Mouse (Mus musculus) midbrain, embryonic 14.5 days (tissue): Measurements from ENCODE around the gene Chd8. TPM values are rescaled to one million over a fixed set of nuclear protein-coding genes. Genes with fewer than 3 reads are reported as not detected.

Source experiments
- ATAC-seq: fragments of 200-750 bp; cut with Nextera tagmentation; 2 replicates; pipeline ENCODE4 v1.8.0; 2017; ENCODE audit warnings: moderate number of reproducible peaks, moderate library complexity; ENCODE audit not compliant: low FRiP score, low TSS enrichment
- DNase-seq: peaks from one replicate; pipeline ENCODE4 v3.0.0-alpha.2; 2015
- H3K27ac ChIP-seq: fragments of 300-500 bp; sonication (generic); replicated peaks from 2 replicates; pipeline ENCODE4 v1.5.1; 2014; ENCODE audit warnings: mild to moderate bottlenecking, low read depth, low read length, moderate library complexity
- H3K27me3 ChIP-seq: fragments of 300-500 bp; sonication (generic); 2 replicates; pipeline ENCODE4 v1.6.1; 2014; ENCODE audit warnings: low read length, control low read depth, mixed read lengths; ENCODE audit not compliant: control insufficient read depth, insufficient read depth
- H3K36me3 ChIP-seq: fragments of 300-500 bp; sonication (generic); 2 replicates; pipeline ENCODE4 v1.6.1; 2014; ENCODE audit warnings: low read length, control low read depth; ENCODE audit not compliant: control insufficient read depth, insufficient read depth
- H3K4me1 ChIP-seq: fragments of 300-500 bp; sonication (generic); 2 replicates; pipeline ENCODE4 v1.6.1; 2014; ENCODE audit warnings: mild to moderate bottlenecking, antibody characterized with exemption, low read length, control low read depth; ENCODE audit not compliant: control insufficient read depth, insufficient read depth
- H3K4me2 ChIP-seq: fragments of 300-500 bp; sonication (generic); 2 replicates; pipeline ENCODE4 v1.6.1; 2014; ENCODE audit warnings: mild to moderate bottlenecking, low read length, moderate library complexity
- H3K4me3 ChIP-seq: fragments of 300-500 bp; sonication (generic); replicated peaks from 2 replicates; pipeline ENCODE4 v1.5.1; 2014; ENCODE audit warnings: low read depth, low read length
- H3K9ac ChIP-seq: fragments of 300-500 bp; sonication (generic); replicated peaks from 2 replicates; pipeline ENCODE4 v1.6.1; 2014; ENCODE audit warnings: mild to moderate bottlenecking, low read length, moderate library complexity
- H3K9me3 ChIP-seq: fragments of 300-500 bp; sonication (generic); 2 replicates; pipeline ENCODE4 v1.6.1; 2016; ENCODE audit warnings: low read length, control low read depth, mixed read lengths; ENCODE audit not compliant: control insufficient read depth
- WGBS: fragments of 180-500 bp; shearing (Covaris S2); extraction: QIAGEN DNeasy Blood & Tissue Kit; methylation state at CpG from one replicate; pipeline ENCODE4 v1.1.7; 2014; 5-methylcytosine and 5-hydroxymethylcytosine counted together
- polyA plus RNA-seq: library from polyadenylated mRNA; unstranded; fragments of >200 nt; fragmentation: Nextera tagmentation; extraction: Ambion mirVana; gene quantifications from 2 replicates; pipeline ENCODE4 v1.2.1, GENCODE M21; 2014

Chd8 gene
- polyA plus RNA-seq, 1 experiment from 2014 or later = 53.4 TPM

DNA sequence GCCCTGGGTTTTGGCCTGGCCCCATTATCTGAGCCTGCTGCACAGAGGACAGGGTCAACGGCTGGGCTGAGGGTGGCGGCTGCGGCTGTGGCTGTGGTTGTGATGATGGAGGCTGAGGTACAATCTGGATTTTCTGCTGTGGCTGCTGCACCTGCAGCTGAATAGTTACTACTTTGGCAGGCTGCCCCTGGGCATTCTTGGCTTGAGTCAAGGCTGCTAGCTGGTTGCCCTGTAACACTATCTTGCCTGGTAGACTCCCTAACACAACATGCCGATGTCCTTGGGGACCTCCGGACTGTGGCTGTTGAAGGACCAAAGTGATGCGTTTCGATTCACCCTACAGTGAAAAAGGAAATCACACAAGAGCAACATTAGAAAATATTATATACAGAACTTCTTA, 22.4 kb downstream of the Chd8 start:
- no peak overlapping the region for H3K4me2 ChIP-seq
- no peaks in the 10 kb centered on the region for H3K4me1 ChIP-seq
- no peak overlapping the region for H3K9ac ChIP-seq
- H3K27me3 ChIP-seq = no peaks in the 10 kb centered on the region
- DNase-seq = no peak
- no peak for ATAC-seq
- peaks cover 66% of the 10 kb centered on the region for H3K36me3 ChIP-seq
- no peak overlapping the region for H3K4me3 ChIP-seq
- WGBS = 97% methylated on average over 7 of the region's 7 CpGs
- no peak overlapping the region for H3K27ac ChIP-seq
- H3K9me3 ChIP-seq = no peaks in the 10 kb centered on the region

DNA sequence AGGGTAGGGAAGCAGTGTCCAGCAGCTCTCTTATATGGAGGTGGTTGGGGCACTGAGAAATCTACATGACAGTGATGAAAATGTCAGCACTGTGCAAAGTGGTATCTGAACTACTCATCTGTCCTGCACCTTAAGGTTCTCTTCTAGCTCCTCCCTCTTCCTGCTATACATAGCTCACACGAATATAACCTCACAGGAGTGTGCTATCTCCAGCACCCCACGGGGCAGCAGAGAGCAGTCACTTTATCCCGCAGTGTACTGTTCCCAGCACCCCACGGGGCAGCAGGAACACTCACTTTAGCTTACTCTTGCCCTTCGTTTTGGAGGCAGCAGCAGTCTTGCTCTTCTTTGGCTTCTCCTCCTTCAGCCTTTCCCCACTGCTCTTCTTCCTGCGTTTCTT, 25.3 kb downstream of the Chd8 start:
- no peaks in the 10 kb centered on the region for H3K4me1 ChIP-seq
- H3K4me2 ChIP-seq = no peak overlapping the region
- ATAC-seq (no peak), DNase-seq (no peak)
- H3K27ac ChIP-seq = no peak overlapping the region
- no peaks in the 10 kb centered on the region for H3K27me3 ChIP-seq
- H3K9ac ChIP-seq = no peak overlapping the region
- no peak overlapping the region for H3K4me3 ChIP-seq
- WGBS = 88% methylated on average over 6 of the region's 6 CpGs
- H3K36me3 ChIP-seq = peaks cover 93% of the 10 kb centered on the region
- H3K9me3 ChIP-seq = no peaks in the 10 kb centered on the region

DNA sequence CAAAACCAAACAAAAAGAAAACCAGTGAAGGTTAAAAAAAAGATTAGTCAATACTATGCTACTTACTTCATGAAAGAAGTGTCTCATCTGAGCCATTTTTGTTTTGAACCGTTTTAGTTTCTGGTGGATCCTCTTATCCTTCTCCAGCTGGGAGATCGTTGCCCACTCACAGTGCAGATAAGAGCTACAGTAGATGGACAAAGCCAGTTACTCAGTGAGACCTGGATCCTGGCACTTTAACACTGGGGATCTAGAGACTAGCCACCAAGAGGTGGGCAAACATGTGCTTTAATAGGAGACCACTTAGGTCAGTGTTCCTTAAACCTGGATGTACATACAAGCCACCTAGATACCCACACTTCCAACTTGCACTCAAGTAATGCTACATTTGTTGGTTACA, 31.6 kb downstream of the Chd8 start:
- peaks cover 97% of the 10 kb centered on the region for H3K36me3 ChIP-seq
- 94% methylated on average over 2 of the region's 2 CpGs for WGBS

DNA sequence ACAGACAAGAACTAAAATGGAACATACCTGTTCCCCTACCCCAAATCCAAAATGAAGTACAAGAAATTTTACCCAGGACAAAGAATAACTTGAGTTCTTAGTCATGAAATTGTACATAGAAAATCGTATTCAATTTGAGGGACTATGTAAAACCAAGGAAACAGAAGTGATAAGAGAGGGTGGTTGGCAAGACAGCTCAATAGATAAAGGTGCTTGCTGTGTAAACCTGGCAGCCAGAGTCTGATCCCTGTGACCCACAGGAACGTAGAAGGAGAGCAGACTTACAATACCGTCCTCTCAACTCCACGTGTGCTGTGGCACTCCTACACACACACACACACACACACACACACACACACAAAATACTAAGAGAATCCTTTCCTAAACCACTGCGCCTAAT, 40.3 kb downstream of the Chd8 start:
- no peaks in the 10 kb centered on the region for H3K4me1 ChIP-seq
- DNase-seq (no peak), ATAC-seq (no peak)
- no peak overlapping the region for H3K4me2 ChIP-seq
- H3K36me3 ChIP-seq = peaks cover 93% of the 10 kb centered on the region
- 94% methylated on average over 5 of the region's 5 CpGs for WGBS
- H3K27me3 ChIP-seq = no peaks in the 10 kb centered on the region
- no peak overlapping the region for H3K27ac ChIP-seq
- no peak overlapping the region for H3K4me3 ChIP-seq
- no peak overlapping the region for H3K9ac ChIP-seq
- H3K9me3 ChIP-seq = no peaks in the 10 kb centered on the region

More for the DNA sequence above, 31.6 kb downstream of the Chd8 start:
- Histone ChIP-seq H3K27ac (no peak overlapping the region), H3K9me3 (no peaks in the 10 kb centered on the region), H3K4me3 (no peak overlapping the region), H3K9ac (no peak overlapping the region), H3K4me2 (no peak overlapping the region), H3K27me3 (no peaks in the 10 kb centered on the region), H3K4me1 (no peaks in the 10 kb centered on the region)
- no peak for ATAC-seq
- no peak for DNase-seq

DNA sequence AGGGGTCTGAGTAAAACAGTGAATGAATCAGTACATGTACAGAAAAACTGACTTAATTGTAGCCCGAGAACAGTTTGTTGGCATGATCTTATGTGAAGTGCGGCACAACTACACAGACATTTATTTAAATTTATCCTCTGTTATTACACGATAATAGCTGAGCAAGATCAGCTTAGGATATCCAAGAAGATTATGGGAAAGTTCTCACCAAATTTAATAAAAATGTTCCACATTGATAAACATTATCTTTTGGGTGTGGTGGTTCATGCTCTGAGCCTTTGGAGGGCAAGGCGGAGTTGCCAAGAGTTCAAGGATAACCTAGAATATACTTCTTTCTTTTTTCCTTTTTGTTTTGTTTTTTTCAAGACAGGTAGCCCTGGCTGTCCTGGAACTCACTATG, 58.2 kb downstream of the Chd8 start:
- Histone ChIP-seq H3K4me1 (peaks cover 18% of the 10 kb centered on the region), H3K4me3 (no peak overlapping the region), H3K9me3 (no peaks in the 10 kb centered on the region), H3K27me3 (no peaks in the 10 kb centered on the region), H3K4me2 (no peak overlapping the region), H3K9ac (no peak overlapping the region), H3K36me3 (peaks cover 62% of the 10 kb centered on the region), H3K27ac (no peak overlapping the region)
- WGBS = 95% methylated on average over 4 of the region's 4 CpGs
- no peak for ATAC-seq
- no peak for DNase-seq

DNA sequence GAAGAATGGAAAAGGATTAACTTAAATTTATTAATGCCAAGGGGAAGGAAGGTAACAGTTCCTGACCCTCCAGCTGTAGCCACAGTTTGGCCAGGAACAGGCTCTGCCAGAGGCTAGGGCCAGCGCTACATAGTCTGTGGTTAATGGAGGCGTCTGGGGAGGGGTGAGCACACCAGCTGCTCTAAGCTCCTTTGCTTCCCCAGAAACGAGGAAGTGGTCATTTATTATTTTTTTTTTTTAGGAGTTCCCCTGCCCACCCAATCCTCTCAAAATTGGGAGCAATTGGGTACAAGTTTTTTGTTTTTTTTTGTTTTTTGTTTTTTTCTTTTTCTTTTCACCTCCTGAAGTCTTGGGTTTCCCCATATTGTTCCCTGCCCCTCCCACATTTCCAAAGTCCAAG, 59.4 kb downstream of the Chd8 start:
- Histone ChIP-seq H3K4me3 (peak overlapping the region; percentile 92), H3K9me3 (no peaks in the 10 kb centered on the region), H3K4me1 (peaks cover 18% of the 10 kb centered on the region), H3K4me2 (peak overlapping the region; percentile 84), H3K36me3 (peaks cover 51% of the 10 kb centered on the region), H3K9ac (peak overlapping the region; percentile 95; the same call in 1 of the 2 replicates), H3K27me3 (no peaks in the 10 kb centered on the region), H3K27ac (no peak overlapping the region)
- WGBS = 19% methylated on average over 3 of the region's 3 CpGs
- ATAC-seq (no peak), DNase-seq (no peak)

DNA sequence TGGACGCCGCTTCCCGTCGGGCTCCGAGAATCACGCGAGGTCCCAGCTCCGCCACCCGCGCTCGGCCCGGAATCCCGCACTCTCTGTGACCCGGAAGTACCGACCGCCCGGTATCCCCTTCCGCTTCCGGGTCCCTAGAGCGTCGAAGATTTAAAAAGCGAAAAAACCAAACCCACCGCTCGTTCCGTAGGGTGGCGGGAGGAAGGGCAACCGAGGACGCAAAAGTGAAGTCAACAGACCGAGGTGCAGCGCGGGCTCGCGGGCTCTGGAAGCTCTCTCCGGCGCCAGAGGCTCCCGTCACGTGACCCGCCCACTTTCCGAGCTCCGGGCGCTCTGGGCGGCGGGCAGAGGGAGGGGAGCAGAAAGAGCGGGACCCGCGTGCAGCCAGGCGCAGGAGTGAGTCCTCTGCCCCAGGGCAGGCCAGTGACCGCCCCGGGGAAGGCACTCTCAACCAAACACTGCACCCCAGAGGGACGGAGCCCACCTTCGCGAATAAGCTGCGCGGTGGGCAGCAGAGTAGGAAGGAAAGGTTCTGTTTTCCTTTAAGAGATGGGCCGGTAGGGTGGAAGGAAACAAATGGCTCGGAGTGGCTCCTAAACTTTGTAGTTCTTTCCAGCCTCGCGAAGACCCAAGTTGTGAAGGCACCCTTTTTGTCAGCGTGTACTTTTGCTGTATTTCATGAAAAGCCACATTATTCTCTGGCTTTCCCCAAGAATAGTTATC, 60.3 kb downstream of the Chd8 start, which contains the start of gene Supt16:
Gene Supt16 (minus strand): TSS at position 261 of the 723 bp plus-strand sequence.
- peak within 1 kb of the TSS; percentile 92 for H3K4me3 ChIP-seq
- H3K4me2 ChIP-seq = peak within 1 kb of the TSS; percentile 84
- peak within 1 kb of the TSS; percentile 95 for H3K9ac ChIP-seq
- no peaks in the 10 kb centered on the region for H3K9me3 ChIP-seq
- no peaks in the 10 kb centered on the region for H3K27me3 ChIP-seq
- DNase-seq (peak; percentile 92), ATAC-seq (peak; percentile 96)
- WGBS = under 1% methylated on average over 57 of the region's 59 CpGs
- peaks cover 18% of the 10 kb centered on the region for H3K4me1 ChIP-seq
- H3K36me3 ChIP-seq = peaks cover 47% of the 10 kb centered on the region
- H3K27ac ChIP-seq = peak within 1 kb of the TSS; percentile 94

DNA sequence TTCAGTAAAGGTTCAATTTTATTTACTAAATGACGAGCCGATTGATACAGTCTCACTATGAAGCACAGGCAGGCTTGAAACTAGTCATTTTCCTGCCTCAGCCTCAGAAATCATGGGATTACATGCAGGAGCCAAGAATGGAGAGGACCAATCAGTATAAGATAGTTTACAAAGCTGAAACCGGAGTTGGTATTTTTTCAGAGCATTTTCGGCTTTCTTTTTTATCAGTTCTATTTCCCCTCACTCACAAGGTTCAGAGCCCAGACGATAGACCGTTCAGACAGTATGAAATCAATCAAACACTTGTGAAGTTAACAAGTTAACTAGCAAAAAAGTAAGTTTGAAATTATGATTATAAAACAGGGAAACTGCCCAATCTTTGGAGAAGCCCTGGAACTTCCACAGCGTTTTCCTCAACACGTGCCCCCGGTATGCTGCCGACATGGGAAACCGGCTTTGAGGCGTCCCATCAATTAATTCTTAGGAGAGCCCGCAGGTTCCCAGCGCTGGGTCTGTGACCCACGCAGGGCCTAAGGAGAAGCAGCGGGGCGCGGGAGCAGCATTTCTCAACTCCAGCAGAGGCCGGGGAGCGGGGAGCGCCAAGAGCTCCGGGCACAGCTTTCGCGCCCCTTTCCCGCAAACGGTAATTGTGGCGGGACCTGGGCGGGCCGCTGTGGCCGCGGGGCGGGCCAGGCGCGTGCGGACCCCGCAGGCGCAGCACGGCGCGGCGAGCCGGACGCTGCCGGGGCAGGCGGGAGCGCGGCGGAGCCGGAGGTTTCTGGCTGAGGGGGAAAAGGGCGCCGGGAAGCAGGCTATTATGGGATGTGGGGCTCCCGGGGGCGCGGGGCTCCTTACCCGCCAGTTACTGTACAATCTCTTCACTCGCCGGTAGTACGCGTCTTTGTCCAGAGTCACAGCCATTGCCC, 61.1 kb downstream of the Chd8 start:
- H3K36me3 ChIP-seq = peaks cover 44% of the 10 kb centered on the region
- ATAC-seq (no peak; the same call in 1 of the 2 replicates), DNase-seq (no peak)
- H3K4me3 ChIP-seq = peak overlapping the region; percentile 92
- H3K4me1 ChIP-seq = peaks cover 18% of the 10 kb centered on the region
- peak overlapping the region; percentile 84 for H3K4me2 ChIP-seq
- H3K9me3 ChIP-seq = no peaks in the 10 kb centered on the region
- no peaks in the 10 kb centered on the region for H3K27me3 ChIP-seq
- peak overlapping the region; percentile 95 for H3K9ac ChIP-seq
- H3K27ac ChIP-seq = peak overlapping the region; percentile 94
- WGBS = under 1% methylated on average over 49 of the region's 59 CpGs
